Mouse (Mus musculus) ES-Bruce4 (cell line): ENCODE measurements around the gene Tmigd3.

Experiments
- CTCF ChIP-seq: IDR thresholded peaks from one replicate; pipeline ENCODE4 v1.8.1; 2011; ENCODE audit warnings: low read depth, low read length
- EP300 ChIP-seq: IDR thresholded peaks from 2 replicates; pipeline ENCODE4 v1.6.1; 2011; ENCODE audit warnings: low read depth, low read length; ENCODE audit not compliant: insufficient read depth
- POLR2A ChIP-seq: IDR thresholded peaks from one replicate; pipeline ENCODE4 v1.8.1; 2011; ENCODE audit warnings: low read length; ENCODE audit not compliant: insufficient read depth

GRCm38 (mm10) chr3:105894601-105895592 is 24.2 kb downstream of the Tmigd3 start:
- TF ChIP-seq POLR2A (no peak), CTCF (no peak), EP300 (no peak)
